Mouse (Mus musculus) WW6 (cell line): ENCODE measurements around the gene Gm20807.
"Not testable (repeated sequence)": the region's sequence is repeated elsewhere in the genome, so short reads cannot be mapped to it uniquely, and the experiment has no call there.

Experiments
- DNase-seq: peaks from one replicate; pipeline ENCODE4 v3.0.0-alpha.2; 2013; ENCODE audit warnings: low read depth, low spot score

Gene Gm20807

GRCm38 (mm10) chrY:13042591-13042990 is at the start of gene Gm20807:
Gm20807 (plus strand) TSS chrY:13042891.
- DNase-seq, result not testable (repeated sequence)
